Mouse (Mus musculus) cerebellum, postnatal 25 days (tissue): ENCODE results near the gene Prmt8.

Experiments
- DNase-seq, 2 experiments: peaks; one replicate each; pipeline ENCODE4 v3.0.0; 2021; ENCODE audit warnings: mixed read lengths in 2 of 2

Prmt8 gene

GRCm38 (mm10) chr6:127661717-127662292, 107.5 kb downstream of the Prmt8 start:
- no peak for DNase-seq

- no peak for DNase-seq
Observed at GRCm38 (mm10) chr6:127659966-127660365, 109.3 kb downstream of the Prmt8 start.

DNA sequence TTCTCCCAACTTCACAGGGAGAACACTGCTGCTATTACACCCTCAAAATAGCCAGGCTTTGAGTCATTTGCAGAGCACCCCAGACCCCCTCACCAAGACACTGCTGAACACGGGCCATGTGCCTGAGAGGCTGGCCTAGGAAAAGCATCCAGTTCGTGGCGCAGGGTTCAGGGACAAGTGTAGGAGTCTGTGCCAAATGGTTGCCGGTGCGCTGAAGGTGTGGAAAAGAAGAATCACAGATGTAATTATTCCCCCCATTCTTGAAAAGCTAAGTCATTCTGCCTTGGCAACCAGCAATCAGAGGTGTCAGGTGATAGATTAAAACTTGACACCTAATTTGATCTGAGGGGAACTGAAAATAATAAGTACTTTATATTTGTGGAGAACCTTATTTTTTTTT, 109.8 kb downstream of the Prmt8 start:
- no peak for DNase-seq

DNA sequence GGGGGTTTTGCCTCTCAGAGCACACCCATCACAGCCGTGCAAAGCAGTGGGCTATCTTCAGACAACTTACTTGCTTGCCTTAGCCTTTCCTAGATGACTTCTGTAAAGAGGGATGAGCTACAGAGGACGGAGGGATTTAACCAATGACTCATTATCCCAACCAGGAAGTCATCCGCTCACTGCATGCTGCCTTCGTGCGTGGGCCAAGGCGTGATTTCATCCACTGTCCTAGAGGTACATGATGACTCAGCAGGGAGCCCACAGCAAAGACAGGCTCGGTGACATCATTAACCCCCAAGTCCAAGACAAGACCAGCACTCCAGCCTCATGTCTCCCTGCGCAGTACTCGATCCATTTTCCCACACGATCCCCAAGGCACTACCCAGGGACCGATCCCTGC, 112.1 kb downstream of the Prmt8 start:
- DNase-seq: no peak

DNA sequence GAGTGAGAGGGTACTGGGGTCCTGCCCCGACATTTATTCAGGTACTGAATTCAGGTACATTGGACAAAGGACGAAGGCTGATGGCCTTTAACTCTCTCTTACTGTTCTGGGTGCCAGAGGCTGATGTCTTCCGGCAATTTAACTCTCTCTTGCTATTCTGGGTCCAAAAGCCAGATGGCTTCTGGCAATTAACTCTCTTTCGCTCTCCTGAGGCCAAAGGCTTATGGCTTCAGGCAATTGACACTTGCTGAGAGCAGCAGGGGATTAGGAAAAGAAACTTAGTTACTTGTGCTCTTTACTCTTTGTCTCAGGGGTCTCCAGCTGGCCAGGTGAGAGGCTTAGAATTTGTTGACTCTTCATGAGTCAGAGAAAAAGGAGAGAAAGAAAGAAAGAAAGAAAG, 113.3 kb downstream of the Prmt8 start:
- no peak for DNase-seq

- DNase-seq: no peak
Observed at GRCm38 (mm10) chr6:127641077-127641801, 128.0 kb downstream of the Prmt8 start.
